Mouse (Mus musculus): ENCODE measurements around the gene Tsfm.
A peak's percentile ranks its signal among the peaks of the same experiment; 100 is the strongest.

Gene Tsfm

GRCm38 (mm10) chr10:126988513-126989165, 42.0 kb downstream of the Tsfm start:
- DNase-seq (ENCODE audit: extremely low spot score, low read depth, low spot score): no peak

GRCm38 (mm10) chr10:126987183-126988118, 43.2 kb downstream of the Tsfm start:
- DNase-seq (ENCODE audit: extremely low spot score, low read depth, low spot score): no peak

GRCm38 (mm10) chr10:126986541-126986961, 44.1 kb downstream of the Tsfm start:
- DNase-seq (ENCODE audit: extremely low spot score, low read depth, low spot score): no peak

- no peak for DNase-seq (ENCODE audit: extremely low spot score, low read depth, low spot score)
Measured at GRCm38 (mm10) chr10:126985579-126985978, 45.1 kb downstream of the Tsfm start.

- no peak for DNase-seq (ENCODE audit: extremely low spot score, low read depth, low spot score)
Measured at GRCm38 (mm10) chr10:126985127-126985526, 45.5 kb downstream of the Tsfm start.

- DNase-seq (ENCODE audit: extremely low spot score, low read depth, low spot score): no peak
Measured at GRCm38 (mm10) chr10:126984189-126985004, 46.2 kb downstream of the Tsfm start.

- no peak for DNase-seq (ENCODE audit: extremely low spot score, low read depth, low spot score)
Measured at GRCm38 (mm10) chr10:126983193-126983725, 47.4 kb downstream of the Tsfm start.

- no peak for DNase-seq (ENCODE audit: extremely low spot score, low read depth, low spot score)
Measured at GRCm38 (mm10) chr10:126981746-126982145, 48.9 kb downstream of the Tsfm start.

GRCm38 (mm10) chr10:126980933-126981530, 49.6 kb downstream of the Tsfm start:
- no peak for DNase-seq (ENCODE audit: extremely low spot score, low read depth, low spot score)

GRCm38 (mm10) chr10:126980221-126980932, 50.3 kb downstream of the Tsfm start:
- no peak for DNase-seq (ENCODE audit: extremely low spot score, low read depth, low spot score)

GRCm38 (mm10) chr10:126979636-126980151, 50.9 kb downstream of the Tsfm start:
- DNase-seq (ENCODE audit: extremely low spot score, low read depth, low spot score): no peak

- no peak for DNase-seq (ENCODE audit: extremely low spot score, low read depth, low spot score)
Measured at GRCm38 (mm10) chr10:126979121-126979635, 51.5 kb downstream of the Tsfm start.

GRCm38 (mm10) chr10:126978277-126978994, 52.2 kb downstream of the Tsfm start, which contains the start of gene Ctdsp2:
Ctdsp2 (plus strand) TSS chr10:126978717.
- DNase-seq (ENCODE audit: extremely low spot score, low read depth, low spot score): peak; percentile 92

GRCm38 (mm10) chr10:126977076-126977475, 53.6 kb downstream of the Tsfm start:
- DNase-seq (ENCODE audit: extremely low spot score, low read depth, low spot score): no peak

- no peak for DNase-seq (ENCODE audit: extremely low spot score, low read depth, low spot score)
Measured at GRCm38 (mm10) chr10:126975706-126976105, 54.9 kb downstream of the Tsfm start.

GRCm38 (mm10) chr10:126972988-126973387, 57.7 kb downstream of the Tsfm start:
- DNase-seq (ENCODE audit: extremely low spot score, low read depth, low spot score): no peak

GRCm38 (mm10) chr10:126972051-126972725, 58.5 kb downstream of the Tsfm start:
- peak; percentile 56 for DNase-seq (ENCODE audit: extremely low spot score, low read depth, low spot score)

Data from hindlimb bud, embryonic 11.5 days (tissue).